Mouse (Mus musculus): ENCODE data around the gene Atp5s.

Atp5s gene

DNA sequence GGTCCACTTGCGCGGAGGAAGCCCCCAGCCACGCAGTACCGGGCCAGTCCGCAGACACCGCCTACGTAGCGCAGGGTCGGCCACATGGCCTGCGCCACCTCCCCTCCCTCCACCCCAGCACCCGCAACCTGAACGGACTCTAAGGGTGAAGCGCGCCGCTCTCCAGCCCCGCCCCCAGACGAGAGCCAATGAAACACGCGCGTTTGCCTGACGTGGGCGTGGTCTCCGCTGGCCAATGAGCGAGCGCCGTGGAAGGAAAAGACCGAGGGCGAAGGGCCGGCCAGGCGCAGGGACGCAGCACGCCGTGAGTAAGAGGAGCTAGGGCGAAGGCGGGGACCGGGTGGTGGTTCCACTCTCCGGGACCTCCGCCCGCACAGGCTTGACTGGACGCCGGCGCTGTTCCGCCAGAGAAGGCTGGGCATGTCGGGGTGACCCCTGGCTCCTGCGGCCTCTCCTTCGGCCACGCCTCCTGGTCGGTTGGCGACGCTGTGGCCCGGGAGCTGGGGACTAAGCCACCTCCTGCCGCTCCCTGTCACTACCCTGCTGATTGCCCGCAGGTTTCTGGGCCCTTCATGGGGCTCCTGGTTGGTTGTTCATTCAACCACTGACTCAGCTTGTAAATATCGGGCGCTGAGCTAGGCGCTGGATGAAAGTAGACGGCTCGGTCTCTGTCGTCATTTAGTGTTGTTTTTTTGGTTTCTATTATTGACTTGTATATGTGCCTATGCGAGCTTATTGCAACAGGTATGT lies at the start of gene Atp5s, which contains the start of gene L2hgdh:
Atp5s (plus strand) TSS at position 240 of the 750 bp plus-strand sequence.
L2hgdh (minus strand) TSS at position 163 of the 750 bp plus-strand sequence.
- peak; percentile 54 for DNase-seq (ENCODE audit: extremely low read depth, low read depth, low spot score)

- no peak for DNase-seq (ENCODE audit: extremely low read depth, low read depth, low spot score)
These were observed 48.6 kb upstream of the Atp5s start for GRCm38 (mm10) chr12:69676157-69676556.

GRCm38 (mm10) chr12:69680635-69681565 lies 43.9 kb upstream of the Atp5s start:
- DNase-seq (ENCODE audit: extremely low read depth, low read depth, low spot score) = peak; percentile 74

DNA sequence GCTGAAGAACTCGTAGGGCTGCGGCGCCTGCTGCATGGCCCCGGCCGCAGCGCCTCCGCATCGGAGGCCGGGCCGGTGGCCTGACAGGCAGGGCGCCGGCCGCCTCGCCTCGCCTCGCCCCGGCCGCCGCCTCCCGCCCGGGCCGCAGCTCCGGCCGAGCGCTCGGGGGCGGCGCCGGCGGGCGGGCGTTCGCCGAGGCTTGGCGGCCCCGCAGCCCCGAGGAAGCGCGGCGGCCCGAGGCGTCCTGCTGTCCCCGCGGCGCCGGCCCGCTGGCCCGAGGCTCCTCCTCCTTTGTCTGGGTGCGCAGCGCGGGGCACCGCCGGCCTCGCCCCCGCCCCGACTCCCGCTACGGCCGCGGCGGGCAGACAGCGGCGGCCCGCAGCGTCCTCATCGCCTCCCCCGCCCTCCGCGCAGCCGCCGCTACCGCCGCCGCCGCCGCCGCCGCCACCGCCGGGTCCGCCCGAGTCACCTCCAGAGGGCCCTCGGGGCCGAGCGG lies 43.1 kb upstream of the Atp5s start, which contains the start of gene Sos2:
Sos2 (minus strand) TSS at position 287 of the 496 bp plus-strand sequence.
- no peak for DNase-seq (ENCODE audit: extremely low read depth, low read depth, low spot score)

DNA sequence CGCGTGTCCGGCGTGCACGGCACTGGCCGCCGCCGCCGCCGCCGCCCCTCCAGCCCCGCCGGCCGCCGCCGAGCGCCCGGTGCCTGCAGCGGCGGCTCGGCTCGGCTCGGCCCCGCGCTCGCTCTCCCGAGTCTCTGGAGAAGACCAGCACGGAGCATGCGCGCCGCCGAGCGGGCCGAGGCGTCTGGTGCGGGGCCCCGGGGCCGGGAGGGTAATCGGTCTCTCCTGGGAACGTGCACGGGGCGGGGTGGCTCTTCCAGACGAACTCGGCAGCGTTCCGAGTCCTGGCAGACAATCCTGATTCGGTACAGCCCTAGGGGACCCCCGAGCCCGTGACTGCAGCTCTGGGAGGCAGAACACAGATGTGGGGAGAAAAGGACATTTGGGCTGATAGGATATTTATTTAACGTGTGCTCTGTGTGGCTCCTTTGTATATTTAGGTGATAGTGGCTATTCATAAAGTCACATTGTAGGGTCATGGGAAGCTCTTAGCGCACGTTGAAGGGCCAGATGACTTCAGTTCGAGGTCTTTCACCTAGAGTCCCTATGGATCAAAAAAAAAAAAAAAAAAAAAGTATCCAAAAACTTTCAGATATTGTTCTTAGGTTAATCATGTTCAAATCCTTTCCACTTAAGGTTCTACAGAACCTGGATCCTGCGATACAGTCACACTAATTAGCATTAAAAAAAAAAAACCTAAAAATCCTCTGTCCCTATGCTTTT lies 42.5 kb upstream of the Atp5s start:
- DNase-seq (ENCODE audit: extremely low read depth, low read depth, low spot score) = no peak

- DNase-seq (ENCODE audit: extremely low read depth, low read depth, low spot score) = no peak
These were observed 41.8 kb upstream of the Atp5s start for GRCm38 (mm10) chr12:69682788-69683419.

DNA sequence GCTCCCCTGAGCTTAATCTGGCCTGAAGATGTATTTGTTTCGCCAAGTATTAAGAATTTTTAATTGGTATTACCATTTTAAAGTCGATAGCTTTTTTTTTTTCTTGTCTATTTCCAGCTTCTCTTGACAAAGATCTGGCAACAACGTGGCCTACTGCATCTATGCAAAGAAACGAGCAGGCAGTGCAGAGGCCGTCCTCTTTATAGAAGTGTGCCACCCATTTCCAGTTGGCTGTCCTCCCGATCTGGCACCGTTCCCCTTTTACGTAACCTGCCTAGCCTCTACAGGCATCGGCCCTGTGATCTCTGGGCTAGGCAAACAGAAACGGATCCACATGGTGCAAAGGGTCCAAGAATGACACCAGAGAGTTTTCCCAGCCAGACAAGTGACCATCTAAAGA lies 41.2 kb upstream of the Atp5s start:
- DNase-seq (ENCODE audit: extremely low read depth, low read depth, low spot score) = peak; percentile 56

- no peak for DNase-seq (ENCODE audit: extremely low read depth, low read depth, low spot score)
These were observed 36.4 kb upstream of the Atp5s start for GRCm38 (mm10) chr12:69688368-69688767.

GRCm38 (mm10) chr12:69689094-69689493 lies 35.7 kb upstream of the Atp5s start:
- no peak for DNase-seq (ENCODE audit: extremely low read depth, low read depth, low spot score)

DNA sequence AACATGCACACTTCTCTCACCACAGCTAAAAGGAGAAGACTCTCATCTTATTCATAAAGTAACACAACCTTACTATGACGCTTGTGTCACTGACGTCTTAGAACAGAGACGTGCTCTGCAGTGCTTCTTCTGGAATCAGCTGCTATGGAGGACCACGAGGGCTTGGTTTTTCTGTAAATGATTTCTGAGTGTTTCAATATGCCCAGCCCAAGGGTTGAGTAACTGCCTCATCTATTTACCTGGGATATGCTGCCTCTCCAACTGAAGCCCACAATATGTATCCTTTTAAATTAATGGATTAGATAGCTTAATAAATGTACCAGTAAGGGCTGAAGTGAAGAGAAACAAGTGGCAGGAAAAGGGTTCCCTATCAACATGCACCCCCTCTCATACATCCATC lies 34.0 kb upstream of the Atp5s start:
- DNase-seq (ENCODE audit: extremely low read depth, low read depth, low spot score) = no peak

DNA sequence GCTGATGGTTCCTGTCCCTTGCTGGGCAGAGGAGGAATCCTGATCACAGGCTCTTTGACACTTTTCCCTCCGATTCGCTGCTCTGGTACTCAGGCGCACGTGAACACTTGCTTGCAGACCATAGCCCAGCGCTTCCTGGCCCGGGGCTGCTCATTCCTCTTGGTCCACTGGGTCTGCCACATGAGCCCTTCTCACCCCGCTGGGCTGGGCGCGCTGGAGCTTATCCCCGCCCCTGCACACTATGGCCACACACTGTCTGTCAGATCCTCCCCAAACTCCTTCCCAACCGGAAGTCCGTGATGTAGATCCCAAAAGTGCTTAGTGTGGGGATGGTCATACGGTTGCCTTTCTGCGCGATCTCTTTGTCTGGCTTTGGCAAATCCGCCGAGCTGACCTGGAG lies 31.3 kb upstream of the Atp5s start:
- no peak for DNase-seq (ENCODE audit: extremely low read depth, low read depth, low spot score)

DNA sequence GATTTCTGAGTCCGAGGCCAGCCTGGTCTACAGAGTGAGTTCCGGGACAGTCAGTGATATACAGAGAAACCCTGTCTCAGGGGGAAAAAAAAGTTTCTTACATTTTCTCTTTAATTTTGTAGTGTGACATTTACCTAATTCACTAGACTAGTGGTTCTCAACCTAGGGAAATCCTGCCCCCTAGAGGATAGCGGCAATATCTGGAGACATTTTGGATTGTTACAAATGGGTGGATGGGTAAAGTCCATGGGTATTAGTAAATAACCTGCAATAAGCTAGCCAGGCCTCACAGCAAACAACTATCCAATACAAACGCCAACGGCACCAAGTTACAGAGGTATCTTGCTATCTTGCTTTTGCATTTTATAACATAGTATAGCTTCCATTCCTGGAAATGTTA lies 28.0 kb upstream of the Atp5s start:
- no peak for DNase-seq (ENCODE audit: extremely low read depth, low read depth, low spot score)

DNA sequence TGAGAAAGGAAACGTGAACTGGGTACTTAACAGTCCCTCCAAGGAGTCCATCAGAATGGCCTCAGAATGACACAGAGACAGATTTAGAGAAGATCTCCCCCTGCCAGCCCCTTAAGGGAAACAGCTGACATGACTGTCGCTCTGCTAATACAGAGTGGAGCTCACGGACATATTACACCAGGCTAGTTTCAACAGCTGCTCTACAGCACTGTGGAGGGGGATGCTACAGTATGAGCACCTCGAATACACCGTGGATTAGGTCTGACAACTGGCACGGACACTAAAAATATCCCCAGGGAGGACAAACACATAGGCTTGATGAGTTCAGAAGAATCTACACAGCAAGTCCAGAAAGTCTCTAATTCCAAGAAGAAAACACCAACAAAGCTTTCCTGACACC lies 26.4 kb upstream of the Atp5s start:
- DNase-seq (ENCODE audit: extremely low read depth, low read depth, low spot score) = no peak

GRCm38 (mm10) chr12:69704799-69705458 lies 19.8 kb upstream of the Atp5s start:
- no peak for DNase-seq (ENCODE audit: extremely low read depth, low read depth, low spot score)

DNA sequence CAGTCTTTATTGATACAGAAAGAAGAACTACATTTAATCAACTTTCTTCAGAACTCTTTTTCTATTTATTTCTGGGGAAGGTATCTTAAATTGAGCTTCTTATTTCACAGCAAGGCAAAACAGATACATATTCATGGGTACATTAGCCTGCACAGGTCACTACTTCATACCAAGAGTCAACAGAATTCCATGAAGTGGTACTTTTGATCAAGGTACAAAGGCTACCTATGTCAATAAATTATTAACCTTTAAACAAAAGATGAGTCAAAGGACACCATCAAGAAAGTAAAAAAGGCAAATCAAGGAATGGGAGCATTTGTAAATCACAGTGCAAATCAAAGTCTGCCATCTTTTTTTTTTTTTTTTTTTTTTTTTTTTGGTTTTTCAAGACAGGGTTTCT lies 11.1 kb upstream of the Atp5s start:
- no peak for DNase-seq (ENCODE audit: extremely low read depth, low read depth, low spot score)

- no peak for DNase-seq (ENCODE audit: extremely low read depth, low read depth, low spot score)
These were observed 1.9 kb upstream of the Atp5s start for GRCm38 (mm10) chr12:69722857-69723256.

DNA sequence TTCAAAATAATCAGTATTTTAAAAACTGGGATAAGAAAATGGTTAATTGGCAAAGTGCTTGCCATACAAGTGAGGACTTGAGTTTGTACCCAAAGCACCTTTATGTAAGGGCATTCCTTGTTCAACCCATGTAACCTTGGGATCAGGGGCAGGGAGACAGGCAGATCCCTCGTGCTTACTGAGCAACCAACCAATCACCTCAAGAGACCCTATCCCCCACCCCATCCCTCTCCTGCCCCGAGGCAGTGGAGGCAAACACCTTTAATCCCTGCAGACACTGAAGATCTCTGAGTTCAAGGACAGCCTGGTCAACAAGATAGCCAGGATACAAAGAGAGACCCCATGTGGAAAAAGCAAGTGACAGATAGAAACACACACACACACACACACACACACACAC lies 1.4 kb upstream of the Atp5s start:
- DNase-seq (ENCODE audit: extremely low read depth, low read depth, low spot score) = no peak

DNA sequence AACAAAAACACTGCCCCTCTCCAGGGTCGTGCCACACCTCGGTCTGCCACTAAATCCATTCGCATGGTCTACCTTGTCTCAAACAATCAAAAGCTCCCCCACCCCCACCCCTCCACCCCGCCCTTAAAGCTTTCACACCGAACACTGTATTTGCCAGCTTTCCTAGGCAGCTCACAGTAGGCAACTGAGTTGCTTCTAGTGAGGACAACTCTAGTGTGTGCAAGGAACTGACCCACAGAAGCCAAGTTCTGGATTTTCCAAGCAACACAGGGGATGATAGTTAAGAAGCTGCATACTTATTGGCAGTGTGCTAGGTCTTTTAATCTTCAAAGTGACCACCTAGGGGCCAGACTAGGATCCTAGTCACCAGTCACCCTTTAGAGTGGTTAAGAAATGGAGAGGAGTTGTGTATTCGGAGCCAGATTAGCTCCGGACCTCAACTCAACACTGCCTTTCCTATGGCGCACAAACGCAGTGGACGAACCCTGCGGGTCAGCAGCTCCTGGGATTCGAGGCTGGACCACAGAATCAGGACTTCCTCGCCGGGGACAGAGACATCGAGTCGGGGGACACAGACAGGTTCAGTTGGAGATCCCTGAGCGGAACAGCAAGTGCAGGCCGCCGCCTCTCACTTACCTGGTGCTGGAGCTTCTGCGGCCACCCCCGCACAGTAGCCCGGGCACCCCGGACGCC lies 586 bp upstream of the Atp5s start:
- no peak for DNase-seq (ENCODE audit: extremely low read depth, low read depth, low spot score)

GRCm38 (mm10) chr12:69729246-69729645 lies 4.5 kb downstream of the Atp5s start:
- DNase-seq (ENCODE audit: extremely low read depth, low read depth, low spot score) = no peak
